Mouse (Mus musculus): ENCODE data around the gene Crb1. TPM values are rescaled to one million over a fixed set of nuclear protein-coding genes. Genes with fewer than 3 reads are reported as not detected.

The Crb1 gene
- polyA plus RNA-seq, 1 experiment from 2014 or later = 0.15 TPM

DNA sequence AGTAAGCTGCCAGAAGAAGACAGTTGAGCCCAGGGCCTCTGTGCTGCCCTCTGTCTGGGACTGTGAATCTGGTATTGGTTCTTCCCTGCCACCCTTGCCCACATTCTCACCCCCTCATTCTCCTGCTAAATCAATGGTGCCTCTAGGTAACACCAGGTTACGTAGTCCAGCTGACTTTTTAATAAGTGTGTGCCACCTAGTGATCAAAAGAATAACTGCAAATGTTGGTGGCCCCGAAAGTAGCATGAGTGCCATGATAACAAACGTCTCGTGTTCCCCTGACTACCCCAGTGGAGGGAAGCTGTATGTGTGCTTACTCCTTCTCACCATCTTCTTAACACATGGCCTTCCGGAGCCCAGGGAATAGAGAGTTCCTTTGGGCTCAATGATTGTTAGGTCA lies 214.1 kb downstream of the Crb1 start:
- Histone ChIP-seq H3K4me2 (ENCODE audit: low read depth, low read length) (no peak overlapping the region), H3K9me3 (ENCODE audit: control insufficient read depth, low read length) (no peaks in the 10 kb centered on the region), H3K9ac (ENCODE audit: low read depth, low read length) (no peak overlapping the region), H3K27ac (ENCODE audit: low read length) (no peak overlapping the region), H3K27me3 (replicated peaks; ENCODE audit: control insufficient read depth, insufficient read depth, low read length) (no peaks in the 10 kb centered on the region), H3K4me3 (ENCODE audit: low read length) (no peak overlapping the region), H3K4me1 (ENCODE audit: control insufficient read depth, insufficient read depth, low read length) (no peaks in the 10 kb centered on the region), H3K36me3 (ENCODE audit: control insufficient read depth, insufficient read depth, low read length) (no peaks in the 10 kb centered on the region)
- WGBS = 46% methylated on average over 5 of the region's 5 CpGs
- ATAC-seq = no peak

DNA sequence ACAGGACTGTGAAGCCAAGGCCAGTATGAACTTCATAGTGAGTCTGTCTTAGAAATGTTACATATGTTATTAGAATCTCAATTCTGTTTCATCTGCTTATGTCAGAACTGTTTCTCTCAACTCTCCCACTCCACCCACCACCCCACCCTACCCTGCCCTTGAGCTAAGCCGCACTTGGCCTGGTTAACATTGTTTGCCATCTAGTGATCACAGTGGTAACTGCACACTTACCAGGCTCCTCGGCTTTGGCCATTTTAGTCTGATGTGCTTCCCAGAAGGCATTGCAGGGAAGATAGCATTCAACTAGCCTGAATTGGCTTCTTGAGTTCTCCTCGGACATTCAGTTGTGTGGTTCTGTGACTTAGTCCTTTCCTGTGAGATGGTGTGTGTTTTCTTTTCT lies 215.3 kb downstream of the Crb1 start:
- no peaks in the 10 kb centered on the region for H3K4me1 ChIP-seq (ENCODE audit: control insufficient read depth, insufficient read depth, low read length)
- no peak overlapping the region for H3K4me2 ChIP-seq (ENCODE audit: low read depth, low read length)
- no peak overlapping the region for H3K4me3 ChIP-seq (ENCODE audit: low read length)
- no peaks in the 10 kb centered on the region for H3K27me3 ChIP-seq (replicated peaks; ENCODE audit: control insufficient read depth, insufficient read depth, low read length)
- no peaks in the 10 kb centered on the region for H3K36me3 ChIP-seq (ENCODE audit: control insufficient read depth, insufficient read depth, low read length)
- no peak overlapping the region for H3K9ac ChIP-seq (ENCODE audit: low read depth, low read length)
- 0 out of 2 replicates have a peak, but pooled peaks have one; percentile 31 for ATAC-seq
- no peak overlapping the region for H3K27ac ChIP-seq (ENCODE audit: low read length)
- no peaks in the 10 kb centered on the region for H3K9me3 ChIP-seq (ENCODE audit: control insufficient read depth, low read length)
- 62% methylated on average over 3 of the region's 3 CpGs for WGBS

DNA sequence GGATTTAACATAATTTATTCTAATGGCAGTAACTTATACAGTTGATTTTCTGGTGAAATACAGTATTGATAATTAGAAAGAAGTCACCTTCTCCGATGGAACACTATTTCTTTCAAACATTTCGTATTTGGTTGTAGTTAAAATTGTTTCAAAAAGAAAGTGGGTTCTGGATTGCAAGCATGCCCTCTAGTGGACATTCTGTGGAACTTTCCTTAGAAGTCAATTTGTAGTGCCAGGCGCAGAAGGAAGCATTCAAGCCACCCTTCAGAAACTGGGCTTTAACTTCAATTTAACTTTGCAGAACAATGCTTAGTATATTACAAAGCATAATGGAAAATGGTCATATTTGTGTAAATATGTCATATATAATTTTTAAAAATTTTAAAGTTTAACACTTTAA lies 220.5 kb downstream of the Crb1 start:
- 26% methylated on average over 3 of the region's 3 CpGs for WGBS
- no peak overlapping the region for H3K27ac ChIP-seq (ENCODE audit: low read length)

DNA sequence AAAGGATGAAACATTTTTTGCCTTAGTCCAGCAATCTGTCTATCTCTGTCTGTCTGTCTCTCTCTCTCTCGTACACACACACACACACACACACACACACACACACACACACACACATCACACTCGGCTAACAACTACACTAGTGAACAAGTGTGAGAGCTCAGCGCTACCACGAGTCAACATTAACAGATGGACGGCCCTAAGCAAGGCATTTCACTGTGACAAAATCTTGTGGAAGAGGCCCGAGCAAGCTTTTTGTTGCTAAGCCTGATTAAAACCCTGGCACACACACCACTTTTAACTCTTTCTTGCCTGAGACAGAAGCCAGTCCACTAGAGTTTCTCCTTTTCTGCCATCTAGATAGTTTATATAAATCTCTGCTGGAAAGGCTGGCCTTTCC lies 223.4 kb downstream of the Crb1 start:
- no peak overlapping the region for H3K4me3 ChIP-seq (ENCODE audit: low read length)
- no peak overlapping the region for H3K9ac ChIP-seq (ENCODE audit: low read depth, low read length)
- no peaks in the 10 kb centered on the region for H3K27me3 ChIP-seq (replicated peaks; ENCODE audit: control insufficient read depth, insufficient read depth, low read length)
- H3K4me1 ChIP-seq (ENCODE audit: control insufficient read depth, insufficient read depth, low read length) = no peaks in the 10 kb centered on the region
- no peak overlapping the region for H3K27ac ChIP-seq (ENCODE audit: low read length)
- ATAC-seq = no peak
- H3K4me2 ChIP-seq (ENCODE audit: low read depth, low read length) = no peak overlapping the region
- H3K36me3 ChIP-seq (ENCODE audit: control insufficient read depth, insufficient read depth, low read length) = no peaks in the 10 kb centered on the region
- 57% methylated on average over 6 of the region's 6 CpGs for WGBS
- no peaks in the 10 kb centered on the region for H3K9me3 ChIP-seq (ENCODE audit: control insufficient read depth, low read length)

More for the DNA sequence above, 220.5 kb downstream of the Crb1 start:
- Histone ChIP-seq H3K9me3 (ENCODE audit: control insufficient read depth, low read length) (no peaks in the 10 kb centered on the region), H3K4me1 (ENCODE audit: control insufficient read depth, insufficient read depth, low read length) (no peaks in the 10 kb centered on the region), H3K36me3 (ENCODE audit: control insufficient read depth, insufficient read depth, low read length) (no peaks in the 10 kb centered on the region), H3K4me3 (ENCODE audit: low read length) (no peak overlapping the region), H3K9ac (ENCODE audit: low read depth, low read length) (no peak overlapping the region), H3K27me3 (replicated peaks; ENCODE audit: control insufficient read depth, insufficient read depth, low read length) (no peaks in the 10 kb centered on the region), H3K4me2 (ENCODE audit: low read depth, low read length) (no peak overlapping the region)
- ATAC-seq = no peak

DNA sequence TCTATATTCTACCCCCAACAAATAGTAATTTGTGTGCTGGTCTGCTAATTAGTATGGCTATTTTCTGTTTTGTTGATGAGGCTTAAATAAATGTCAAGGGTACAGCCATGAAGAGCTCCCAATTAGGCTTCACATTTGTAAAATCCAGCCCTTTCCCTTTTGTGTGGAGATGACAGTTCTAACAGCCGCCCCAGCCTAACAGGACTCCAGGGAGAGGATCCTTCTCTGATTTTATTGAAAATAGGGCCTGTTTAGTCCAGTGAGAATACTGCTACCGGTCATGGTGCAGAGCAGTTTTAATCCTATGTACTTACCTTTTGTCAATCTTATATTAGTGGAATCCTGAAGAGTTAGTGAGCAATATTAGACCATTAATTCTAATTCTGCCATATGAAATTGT lies 223.9 kb downstream of the Crb1 start:
- no peaks in the 10 kb centered on the region for H3K4me1 ChIP-seq (ENCODE audit: control insufficient read depth, insufficient read depth, low read length)
- no peak overlapping the region for H3K9ac ChIP-seq (ENCODE audit: low read depth, low read length)
- WGBS = 73% methylated on average over 2 of the region's 2 CpGs
- H3K9me3 ChIP-seq (ENCODE audit: control insufficient read depth, low read length) = no peaks in the 10 kb centered on the region
- no peaks in the 10 kb centered on the region for H3K36me3 ChIP-seq (ENCODE audit: control insufficient read depth, insufficient read depth, low read length)
- no peak overlapping the region for H3K27ac ChIP-seq (ENCODE audit: low read length)
- H3K27me3 ChIP-seq (replicated peaks; ENCODE audit: control insufficient read depth, insufficient read depth, low read length) = no peaks in the 10 kb centered on the region
- no peak for ATAC-seq
- no peak overlapping the region for H3K4me3 ChIP-seq (ENCODE audit: low read length)
- H3K4me2 ChIP-seq (ENCODE audit: low read depth, low read length) = no peak overlapping the region

Other genes with a start within 250 kb of the Crb1 start
- 5.4 and 5.8 TPM in 2 replicates for gene Zbtb41, start 45.2 kb upstream of the Crb1 start, polyA plus RNA-seq (2015; fragmentation: Nextera tagmentation; extraction: Ambion mirVana)
- 6.6 and 6.9 TPM in 2 replicates for gene Aspm, start 77.7 kb upstream of the Crb1 start, polyA plus RNA-seq (2015; fragmentation: Nextera tagmentation; extraction: Ambion mirVana)
- gene F13b, start 124.6 kb upstream of the Crb1 start, polyA plus RNA-seq (2015; fragmentation: Nextera tagmentation; extraction: Ambion mirVana) = 0.34 and 0.68 TPM in 2 replicates
- 0.18 TPM in 1 of 2 replicates, not detected in the other for gene Cfhr1, start 183.2 kb upstream of the Crb1 start, polyA plus RNA-seq (2015; fragmentation: Nextera tagmentation; extraction: Ambion mirVana)

All from intestine, embryonic 16.5 days (tissue).